Comparison of ENCODE assay signal across 9 mouse cellular contexts in genomic region chr3:84352353-84353034, GRCm38 (mm10). TPM values are rescaled to one million over a fixed set of nuclear protein-coding genes. Genes with fewer than 3 reads are reported as not detected.
DNase-seq lines count a peak whose midpoint lies in the region; ATAC-seq and TF ChIP-seq lines count a peak whose summit lies in the region.
"Had no signal": no experiment of that assay in that cellular context is flagged by ENCODE, and none has a peak within 500 bp of the region (broad histone marks: within the 10 kb centered on the region; RNA-seq: fewer than 3 reads in every experiment).

No protein-coding gene starts in this region.

- H3K27ac ChIP-seq in kidney, embryonic 15.5 days: no peak overlapping the region
- H3K27ac ChIP-seq in midbrain, embryonic 14.5 days (replicated peaks; ENCODE audit: low read depth, low read length): no peak overlapping the region
- H3K27ac ChIP-seq in testis, adult 2 months (ENCODE audit: control insufficient read depth, insufficient read depth, low read depth, low read length): no peak overlapping the region
- H3K27ac ChIP-seq: embryonic facial prominence, embryonic 15.5 days had no signal

- no peaks in the 10 kb centered on the region; the same call in 1 of the 2 replicates for H3K27me3 ChIP-seq in kidney, embryonic 15.5 days
- H3K27me3 ChIP-seq in midbrain, embryonic 14.5 days (ENCODE audit: control insufficient read depth, insufficient read depth, low read length): 0 out of 2 replicates have a peak, but pooled peaks cover 5% of the 10 kb centered on the region
- H3K27me3 ChIP-seq in testis, adult 2 months (ENCODE audit: control insufficient read depth, insufficient read depth, low read length): no peaks in the 10 kb centered on the region
- H3K27me3 ChIP-seq: embryonic facial prominence, embryonic 15.5 days had no signal

- no peaks in the 10 kb centered on the region for H3K9me3 ChIP-seq in kidney, embryonic 15.5 days (replicated peaks)
- no peaks in the 10 kb centered on the region for H3K9me3 ChIP-seq in midbrain, embryonic 14.5 days (ENCODE audit: control insufficient read depth, low read length)
- H3K9me3 ChIP-seq: embryonic facial prominence, embryonic 15.5 days had no signal

- H3K4me2 ChIP-seq in kidney, embryonic 15.5 days: no peak overlapping the region
- no peak overlapping the region for H3K4me2 ChIP-seq in midbrain, embryonic 14.5 days (ENCODE audit: low read length)
- H3K4me2 ChIP-seq: embryonic facial prominence, embryonic 15.5 days had no signal

- DNase-seq in kidney, adult 18-20 months: peak; percentile 86
- DNase-seq in adrenal gland, postnatal 10 days: peak; percentile 91
- peak; percentile 59 for DNase-seq in embryo, embryonic 11.5 days (ENCODE audit: low read depth, low spot score)
- DNase-seq in heart, postnatal 36 days: peak; percentile 78 to 89
- peak; percentile 38 to 46 for DNase-seq in left cerebral cortex, postnatal 36 days (ENCODE audit: low spot score in 2 of 2)
- DNase-seq in midbrain, embryonic 14.5 days: peak; percentile 88

- no peak overlapping the region for H3K4me3 ChIP-seq in kidney, embryonic 15.5 days (replicated peaks)
- no peak overlapping the region for H3K4me3 ChIP-seq in midbrain, embryonic 14.5 days (replicated peaks; ENCODE audit: low read depth, low read length)
- no peak overlapping the region for H3K4me3 ChIP-seq in testis, adult 2 months (ENCODE audit: control insufficient read depth, low read depth, low read length)
- H3K4me3 ChIP-seq: embryonic facial prominence, embryonic 15.5 days had no signal

- TF ChIP-seq CTCF in testis, adult 2 months (IDR thresholded peaks at IDR 0.05; ENCODE audit: control insufficient read depth, insufficient read depth, insufficient replicate concordance, low read depth, low read length): peak; percentile 73; the same call in 1 of the 2 replicates

- intact Hi-C loops in heart, postnatal 36 days (cut with DNase I): loop anchor here (1.0 to 10.0 kb wide), 2 partner anchors 132 to 190 kb away; partner anchors contain the start of gene Fhdc1
- intact Hi-C loops in left cerebral cortex, postnatal 36 days (cut with DNase I): loop anchor here (1.0 to 10.0 kb wide), 3 partner anchors 72 to 190 kb away; partner anchors contain the start of gene Fhdc1

- TF ChIP-seq POLR2A in testis, adult 2 months (IDR thresholded peaks at IDR 0.05; ENCODE audit: control insufficient read depth, low read depth, low read length): no peak

- no peaks in the 10 kb centered on the region for H3K36me3 ChIP-seq in kidney, embryonic 15.5 days
- H3K36me3 ChIP-seq in midbrain, embryonic 14.5 days (ENCODE audit: control insufficient read depth, insufficient read depth, low read length): no peaks in the 10 kb centered on the region
- H3K36me3 ChIP-seq in testis, adult 2 months (ENCODE audit: control insufficient read depth, insufficient read depth, low read length): no peaks in the 10 kb centered on the region
- H3K36me3 ChIP-seq: embryonic facial prominence, embryonic 15.5 days had no signal

- peaks cover 17% of the 10 kb centered on the region for H3K4me1 ChIP-seq in kidney, embryonic 15.5 days
- H3K4me1 ChIP-seq in midbrain, embryonic 14.5 days (ENCODE audit: control insufficient read depth, insufficient read depth, low read length): no peaks in the 10 kb centered on the region
- no peaks in the 10 kb centered on the region for H3K4me1 ChIP-seq in testis, adult 2 months (ENCODE audit: control insufficient read depth, insufficient read depth, low read length)

- H3K9ac ChIP-seq in kidney, embryonic 15.5 days: no peak overlapping the region
- H3K9ac ChIP-seq in midbrain, embryonic 14.5 days (replicated peaks; ENCODE audit: low read length): no peak overlapping the region
- H3K9ac ChIP-seq: embryonic facial prominence, embryonic 15.5 days had no signal

- WGBS in kidney, embryonic 15.5 days: 56% methylated on average over 5 of the region's 5 CpGs
- WGBS in midbrain, embryonic 14.5 days: 49% methylated on average over 5 of the region's 5 CpGs

- ATAC-seq in kidney, embryonic 15.5 days (replicated peaks; ENCODE audit: low FRiP score): no peak
- ATAC-seq in midbrain, embryonic 14.5 days (ENCODE audit: low FRiP score, low TSS enrichment): 0 out of 2 replicates have a peak, but pooled peaks have one; percentile 46

RNA-seq across cellular contexts. Expression of gene Trim2, which starts 45.8 kb away (rescaled TPM):
- polyA plus RNA-seq in kidney, embryonic 15.5 days (2015; fragmentation: Nextera tagmentation; extraction: Ambion mirVana): 27.5 and 27.8 TPM in 2 replicates
- 10 to 100 TPM; 53.1 to 58.5 TPM for total RNA-seq in adrenal gland, postnatal 10 days (2021)
- 1 to 10 TPM; 5.1 to 5.8 TPM for total RNA-seq in heart, postnatal 36 days (2021)
- total RNA-seq in left cerebral cortex, postnatal 36 days (2021): 100 to 1,000 TPM; 246 to 252 TPM
- 144 and 154 TPM in 2 replicates for polyA plus RNA-seq in midbrain, embryonic 14.5 days (2014; fragmentation: Nextera tagmentation; extraction: Ambion mirVana)
- 0.53 and 2.4 TPM in 2 replicates for polyA plus RNA-seq in testis, adult 2 months (2012; rRNA removed)

Comparison
In these comparisons a context has a peak if more than half of its experiments do, and no peak if none do; other contexts are left out.
1. RNA of gene Trim2, which starts 45.8 kb away (total RNA-seq): 246 to 252 TPM in left cerebral cortex, postnatal 36 days and 53.1 to 58.5 TPM in adrenal gland, postnatal 10 days; 5.1 to 5.8 TPM in heart, postnatal 36 days; every median in the first group is over 4 times any median in the second.
2. Peak in every context shown above with its lines, with median percentiles within 50 percentile points of each other: DNase-seq.